In the genomic region with DNA sequence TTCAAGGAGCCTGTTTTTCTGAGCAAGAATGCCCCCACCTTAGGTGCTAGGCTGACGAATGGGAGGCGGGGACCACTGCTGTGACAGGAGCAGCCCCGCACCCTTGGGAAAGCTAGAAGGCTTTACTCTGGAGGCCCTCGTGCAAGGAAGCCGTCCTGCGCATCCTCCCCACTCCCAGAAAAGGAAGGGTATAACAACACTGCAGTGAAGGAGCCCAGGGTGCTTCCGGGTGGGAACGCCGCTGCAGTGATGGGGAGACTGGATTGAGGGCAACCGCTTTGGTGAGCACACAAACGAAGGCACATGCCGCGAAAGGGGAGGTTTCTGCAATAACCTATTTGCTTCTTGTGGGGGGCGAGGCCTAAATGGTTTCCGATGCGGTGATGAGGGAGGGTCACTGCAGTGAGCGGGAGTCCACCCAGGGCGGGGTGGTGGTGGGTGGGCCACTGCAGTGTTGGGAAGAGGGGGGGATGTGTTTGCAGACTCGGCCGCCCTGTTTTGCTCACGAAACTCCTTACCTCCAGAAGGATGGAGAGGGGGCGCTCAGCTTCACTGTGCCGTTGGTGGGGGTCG, we compare ENCODE assay signal across 8 mouse cellular contexts. TPM values are rescaled to one million over a fixed set of nuclear protein-coding genes. Genes with fewer than 3 reads are reported as not detected.
DNase-seq lines count a peak whose midpoint lies in the region; ATAC-seq and TF ChIP-seq lines count a peak whose summit lies in the region.

Vwa5b2 (plus strand) TSS at position 106 of the 573 bp plus-strand sequence.

- H3K4me1 ChIP-seq in kidney, adult 2 months (ENCODE audit: control insufficient read depth, insufficient read depth, low read length): no peaks in the 10 kb centered on the region
- H3K4me1 ChIP-seq in bone marrow macrophage, adult 2 months (ENCODE audit: control insufficient read depth, insufficient read depth, low read length): no peaks in the 10 kb centered on the region
- peaks cover 23% of the 10 kb centered on the region for H3K4me1 ChIP-seq in forebrain, embryonic 15.5 days
- peaks cover 25% of the 10 kb centered on the region for H3K4me1 ChIP-seq in limb, embryonic 10.5 days

- no peak within 1 kb of the TSS for H3K27ac ChIP-seq in kidney, adult 2 months (ENCODE audit: insufficient read depth, low read depth, low read length)
- H3K27ac ChIP-seq in bone marrow macrophage, adult 2 months (ENCODE audit: insufficient read depth, low read depth, low read length): no peak within 1 kb of the TSS
- H3K27ac ChIP-seq in forebrain, embryonic 15.5 days (replicated peaks): no peak within 1 kb of the TSS; the same call in 1 of the 2 replicates
- H3K27ac ChIP-seq in limb, embryonic 10.5 days: peak within 1 kb of the TSS; percentile 42

- no peak for TF ChIP-seq CTCF in kidney, adult 2 months (conservative IDR thresholded peaks at IDR 0.05; ENCODE audit: insufficient read depth, insufficient read length, low read depth, low read length)
- TF ChIP-seq CTCF in bone marrow macrophage, adult 2 months (IDR thresholded peaks at IDR 0.05; ENCODE audit: low read depth, low read length): no peak

- peak within 1 kb of the TSS; percentile 98 for H3K4me2 ChIP-seq in forebrain, embryonic 15.5 days (replicated peaks)

- H3K36me3 ChIP-seq in kidney, adult 2 months (ENCODE audit: control insufficient read depth, insufficient read depth, low read length): no peaks in the 10 kb centered on the region
- H3K36me3 ChIP-seq in forebrain, embryonic 15.5 days: no peaks in the 10 kb centered on the region
- H3K36me3 ChIP-seq in limb, embryonic 10.5 days: no peaks in the 10 kb centered on the region

- H3K27me3 ChIP-seq in kidney, adult 2 months (replicated peaks; ENCODE audit: control insufficient read depth, insufficient read depth, low read length): no peaks in the 10 kb centered on the region; the same call in 1 of the 2 replicates
- peaks cover 51% of the 10 kb centered on the region for H3K27me3 ChIP-seq in forebrain, embryonic 15.5 days
- peaks cover 67% of the 10 kb centered on the region for H3K27me3 ChIP-seq in limb, embryonic 10.5 days (ENCODE audit: low read depth, poor library complexity, severe bottlenecking)

- H3K9me3 ChIP-seq in forebrain, embryonic 15.5 days: no peaks in the 10 kb centered on the region
- H3K9me3 ChIP-seq in limb, embryonic 10.5 days (replicated peaks): no peaks in the 10 kb centered on the region

- H3K4me3 ChIP-seq in kidney, adult 2 months (ENCODE audit: insufficient read depth, low read depth, low read length): peak within 1 kb of the TSS; percentile 25; the same call in 1 of the 2 replicates
- peak within 1 kb of the TSS; percentile 28 for H3K4me3 ChIP-seq in bone marrow macrophage, adult 2 months (ENCODE audit: insufficient read depth, low read length)
- peak within 1 kb of the TSS; percentile 61 for H3K4me3 ChIP-seq in forebrain, embryonic 15.5 days
- peak within 1 kb of the TSS; percentile 63 for H3K4me3 ChIP-seq in limb, embryonic 10.5 days

- no peak for TF ChIP-seq POLR2A in kidney, adult 2 months (IDR thresholded peaks at IDR 0.05; ENCODE audit: low read depth, low read length)
- no peak for TF ChIP-seq POLR2A in bone marrow macrophage, adult 2 months (IDR thresholded peaks at IDR 0.05; ENCODE audit: borderline replicate concordance, low read depth, low read length)

- no peak for DNase-seq in kidney, adult 2 months
- DNase-seq in kidney, adult 11 months: no peak
- no peak for DNase-seq in limb, embryonic 10.5 days (ENCODE audit: low spot score)
- DNase-seq in right cerebral cortex, adult 18-20 months: peak; percentile 46
- no peak for DNase-seq in adrenal gland, adult 8-10 months
- no peak for DNase-seq in urinary bladder, adult 18-20 months (ENCODE audit: low spot score in 2 of 2)

- peak; percentile 73 for ATAC-seq in forebrain, embryonic 15.5 days (replicated peaks)

- H3K9ac ChIP-seq in forebrain, embryonic 15.5 days (replicated peaks): peak within 1 kb of the TSS; percentile 57

- 2% methylated on average over 24 of the region's 24 CpGs for WGBS in kidney, adult 2 months
- WGBS in forebrain, embryonic 15.5 days: 1% methylated on average over 24 of the region's 24 CpGs
- 1% methylated on average over 24 of the region's 24 CpGs for WGBS in limb, embryonic 10.5 days

RNA-seq across cellular contexts. Expression of gene Vwa5b2, which starts in this region (rescaled TPM):
- 0.14 and 0.33 TPM in 2 replicates for polyA plus RNA-seq in kidney, adult 2 months (2012; rRNA removed)
- polyA plus RNA-seq in bone marrow macrophage, adult 2 months (2012; ENCODE audit: insufficient read depth, insufficient read length, missing spikeins): not detected in 2 replicates
- polyA plus RNA-seq in forebrain, embryonic 15.5 days (2015; fragmentation: Nextera tagmentation; extraction: Ambion mirVana): 4.3 and 5.3 TPM in 2 replicates
- polyA plus RNA-seq in limb, embryonic 10.5 days (2016; fragmentation: Nextera tagmentation; extraction: Ambion mirVana): 0.30 and 0.46 TPM in 2 replicates
- total RNA-seq in adrenal gland, adult 8-10 months (2022): 1 to 10 TPM in 3 of 4 experiments, under 1 TPM in 1; 0.87 to 4.9 (median 2.7) TPM
